Mouse (Mus musculus) megakaryocyte, embryonic 14.5 days (primary cell): ENCODE data around the gene Gata3.

Experiments used
- FLI1 ChIP-seq: IDR thresholded peaks from 2 replicates; pipeline ENCODE4 v1.6.1; 2012; ENCODE audit warnings: low read length, inconsistent platforms, mixed read lengths
- GATA1 ChIP-seq: IDR thresholded peaks from 3 replicates; pipeline ENCODE4 v1.6.1; 2012; ENCODE audit warnings: mixed read lengths, low read length, inconsistent platforms, borderline replicate concordance

- TF ChIP-seq GATA1 (no peak), FLI1 (no peak)
These were observed 71.6 kb downstream of the Gata3 start for GRCm38 (mm10) chr2:9818177-9818785.
